Mouse (Mus musculus) neural tube, embryonic 11.5 days (tissue): ENCODE measurements around the gene Coa4. TPM values are rescaled to one million over a fixed set of nuclear protein-coding genes. Genes with fewer than 3 reads are reported as not detected.

Experiments used
- ATAC-seq: fragments of 200-750 bp; cut with Nextera tagmentation; 2 replicates; pipeline ENCODE4 v1.8.0; 2017; ENCODE audit warnings: moderate number of reproducible peaks, mild to moderate bottlenecking, moderate TSS enrichment, moderate library complexity; ENCODE audit not compliant: insufficient read depth, low FRiP score, low TSS enrichment
- DNase-seq: peaks from one replicate; pipeline ENCODE4 v3.0.0-alpha.2; 2015; ENCODE audit warnings: low spot score
- H3K27ac ChIP-seq: fragments of 300-500 bp; sonication (generic); 2 replicates; pipeline ENCODE4 v1.5.1; 2014; ENCODE audit warnings: low read depth, mild to moderate bottlenecking, low read length
- H3K27me3 ChIP-seq: fragments of 300-500 bp; sonication (generic); 2 replicates; pipeline ENCODE4 v1.6.1; 2014; ENCODE audit warnings: mild to moderate bottlenecking, low read length, mixed read lengths; ENCODE audit not compliant: control insufficient read depth, insufficient read depth
- H3K36me3 ChIP-seq: fragments of 300-500 bp; sonication (generic); 2 replicates; pipeline ENCODE4 v1.6.1; 2014; ENCODE audit warnings: mild to moderate bottlenecking, low read length, moderate library complexity, mixed read lengths; ENCODE audit not compliant: control insufficient read depth, insufficient read depth
- H3K4me1 ChIP-seq: fragments of 300-500 bp; sonication (generic); 2 replicates; pipeline ENCODE4 v1.6.1; 2014; ENCODE audit warnings: low read length, mixed read lengths; ENCODE audit not compliant: control insufficient read depth, insufficient read depth
- H3K4me2 ChIP-seq: fragments of 300-500 bp; sonication (generic); 2 replicates; pipeline ENCODE4 v1.6.1; 2014; ENCODE audit warnings: low read depth, mild to moderate bottlenecking, moderate library complexity
- H3K4me3 ChIP-seq: fragments of 300-500 bp; sonication (generic); 2 replicates; pipeline ENCODE4 v1.5.1; 2014; ENCODE audit warnings: low read depth, low read length
- H3K9ac ChIP-seq: fragments of 300-500 bp; sonication (generic); 2 replicates; pipeline ENCODE4 v1.6.1; 2014; ENCODE audit warnings: mild to moderate bottlenecking, low read length
- H3K9me3 ChIP-seq: fragments of 300-500 bp; sonication (generic); 2 replicates; pipeline ENCODE4 v1.6.1; 2016; ENCODE audit warnings: low read length; ENCODE audit not compliant: control insufficient read depth
- WGBS: fragments of 180-500 bp; shearing (Covaris S2); extraction: QIAGEN DNeasy Blood & Tissue Kit; methylation state at CpG from one replicate; pipeline ENCODE4 v1.1.7; 2014; 5-methylcytosine and 5-hydroxymethylcytosine counted together
- polyA plus RNA-seq: library from polyadenylated mRNA; unstranded; fragments of >200 nt; fragmentation: Nextera tagmentation; extraction: Ambion mirVana; gene quantifications from 2 replicates; pipeline ENCODE4 v1.2.1, GENCODE M21; 2014

The Coa4 gene
- polyA plus RNA-seq, 1 experiment from 2014 or later: 20.0 TPM

DNA sequence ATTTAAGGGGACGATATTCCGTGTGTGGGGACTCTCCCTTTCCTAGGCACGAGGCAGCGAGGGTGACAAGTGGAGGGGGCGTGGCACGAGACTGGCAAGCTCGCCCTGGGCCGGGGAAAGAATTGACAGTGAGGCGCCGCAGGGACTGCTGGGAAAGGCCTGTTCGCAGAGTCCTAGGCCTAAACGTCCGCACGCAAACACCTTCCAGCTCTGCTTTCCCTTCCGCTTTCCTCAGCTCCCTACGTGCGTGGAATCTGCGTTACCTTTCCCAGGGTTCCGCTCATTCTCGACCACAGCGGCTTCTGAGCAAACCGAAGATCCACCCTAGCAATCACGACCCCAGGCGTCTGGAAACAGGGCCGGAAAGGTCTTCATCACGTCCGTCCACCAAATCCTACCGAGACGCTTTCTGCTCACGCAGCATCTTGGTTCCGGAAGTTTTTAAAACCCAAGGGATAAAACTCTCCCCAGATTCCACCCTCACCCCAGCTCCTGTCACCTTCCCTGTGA, 45.9 kb downstream of the Coa4 start:
- peak overlapping the region; percentile 65; the same call in 1 of the 2 replicates for H3K27ac ChIP-seq
- WGBS: 0% methylated on average over 31 of the region's 31 CpGs
- peak overlapping the region; percentile 41 for H3K4me2 ChIP-seq
- peak overlapping the region; percentile 43 for H3K4me3 ChIP-seq
- DNase-seq (peak; percentile 91), ATAC-seq (peak; percentile 90)
- peak overlapping the region; percentile 81 for H3K9ac ChIP-seq
- no peaks in the 10 kb centered on the region for H3K36me3 ChIP-seq
- no peaks in the 10 kb centered on the region for H3K9me3 ChIP-seq
- no peaks in the 10 kb centered on the region for H3K27me3 ChIP-seq
- no peaks in the 10 kb centered on the region for H3K4me1 ChIP-seq

DNA sequence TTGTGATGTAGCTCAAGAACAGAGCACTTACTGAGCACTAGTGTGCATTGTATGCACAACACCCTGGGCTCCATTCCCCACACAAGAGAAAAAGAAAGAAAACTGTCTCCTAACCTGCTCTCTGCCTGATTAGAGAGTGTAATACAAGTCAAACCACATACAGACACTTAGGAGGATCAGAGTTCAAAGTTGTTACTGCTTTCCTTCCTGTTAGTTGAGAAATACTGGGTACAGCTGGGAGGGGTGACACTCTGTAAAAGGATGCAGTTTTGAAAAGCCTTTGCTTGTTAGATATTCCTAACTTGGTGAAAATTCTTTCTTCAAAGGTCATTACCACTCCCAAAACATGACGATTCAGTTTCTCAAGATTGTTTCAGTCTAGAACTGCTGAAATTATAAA, 52.9 kb downstream of the Coa4 start:
- H3K27ac ChIP-seq: no peak overlapping the region
- no peak overlapping the region for H3K4me2 ChIP-seq
- no peak overlapping the region for H3K4me3 ChIP-seq
- no peak for DNase-seq
- WGBS: 68% methylated on average over 1 of the region's 1 CpGs
- ATAC-seq: no peak
- H3K36me3 ChIP-seq: no peaks in the 10 kb centered on the region
- no peaks in the 10 kb centered on the region for H3K27me3 ChIP-seq
- H3K4me1 ChIP-seq: no peaks in the 10 kb centered on the region
- H3K9me3 ChIP-seq: no peaks in the 10 kb centered on the region
- no peak overlapping the region for H3K9ac ChIP-seq

Other genes starting within 250 kb of the Coa4 start
- gene C2cd3, start 164.8 kb upstream of the Coa4 start, polyA plus RNA-seq: 34.2 and 42.3 TPM in 2 replicates
- gene Ppme1, start 164.8 kb upstream of the Coa4 start, polyA plus RNA-seq: 116 and 124 TPM in 2 replicates
- not detected in 2 replicates for gene Ucp3, start 64.1 kb upstream of the Coa4 start, polyA plus RNA-seq
- gene Ucp2, start 43.7 kb upstream of the Coa4 start, polyA plus RNA-seq: 88.8 and 95.4 TPM in 2 replicates
- gene Dnajb13, start 22.1 kb upstream of the Coa4 start, polyA plus RNA-seq: 0.25 and 0.84 TPM in 2 replicates
- 194 and 200 TPM in 2 replicates for gene Rab6a, start 70.3 kb downstream of the Coa4 start, polyA plus RNA-seq
- gene Mrpl48, start 71.2 kb downstream of the Coa4 start, polyA plus RNA-seq: 57.4 and 60.8 TPM in 2 replicates
- gene Plekhb1, start 125.3 kb downstream of the Coa4 start, polyA plus RNA-seq: 7.9 and 8.4 TPM in 2 replicates
- 45.2 and 56.6 TPM in 2 replicates for gene Fam168a, start 169.6 kb downstream of the Coa4 start, polyA plus RNA-seq